Mouse (Mus musculus): ENCODE data around the gene Gm572.

DNA sequence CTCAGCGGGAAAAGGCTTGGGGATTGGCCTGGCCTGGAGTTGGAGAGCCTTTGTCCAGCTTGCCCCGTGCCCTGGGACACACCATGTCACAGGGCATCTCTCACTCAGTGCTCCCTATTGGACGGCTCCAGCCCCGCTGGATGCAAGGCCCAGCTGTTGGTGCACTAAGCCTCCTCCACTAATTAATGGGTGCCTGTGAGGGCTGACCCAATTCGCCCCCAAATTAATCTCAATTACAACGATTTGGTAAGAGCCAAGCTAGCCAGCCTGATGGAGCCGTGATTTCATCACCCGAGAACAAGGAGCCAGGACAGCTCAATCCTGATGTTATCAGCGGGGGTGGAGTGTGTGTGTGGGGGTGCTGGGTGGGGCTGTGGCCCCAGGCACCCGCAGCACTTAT, 69.5 kb downstream of the Gm572 start:
- TF ChIP-seq CTCF (IDR thresholded peaks at IDR 0.05) (no peak), EP300 (IDR thresholded peaks at IDR 0.05) (no peak)

Measured in lung, postnatal 0 days (tissue).